Mouse (Mus musculus) ovary, adult 2 months (tissue): Measurements from ENCODE around the gene Cygb. TPM values are rescaled to one million over a fixed set of nuclear protein-coding genes. Genes with fewer than 3 reads are reported as not detected.

Source experiments
- polyA plus RNA-seq: library from polyadenylated mRNA; depleted of rRNA; stranded (reverse); fragments of >200 nt; gene quantifications from 2 replicates; pipeline ENCODE4 v1.2.3, GENCODE M21; 2012; rRNA removed

The Cygb gene
- polyA plus RNA-seq, result 128 and 135 TPM in 2 replicates

DNA sequence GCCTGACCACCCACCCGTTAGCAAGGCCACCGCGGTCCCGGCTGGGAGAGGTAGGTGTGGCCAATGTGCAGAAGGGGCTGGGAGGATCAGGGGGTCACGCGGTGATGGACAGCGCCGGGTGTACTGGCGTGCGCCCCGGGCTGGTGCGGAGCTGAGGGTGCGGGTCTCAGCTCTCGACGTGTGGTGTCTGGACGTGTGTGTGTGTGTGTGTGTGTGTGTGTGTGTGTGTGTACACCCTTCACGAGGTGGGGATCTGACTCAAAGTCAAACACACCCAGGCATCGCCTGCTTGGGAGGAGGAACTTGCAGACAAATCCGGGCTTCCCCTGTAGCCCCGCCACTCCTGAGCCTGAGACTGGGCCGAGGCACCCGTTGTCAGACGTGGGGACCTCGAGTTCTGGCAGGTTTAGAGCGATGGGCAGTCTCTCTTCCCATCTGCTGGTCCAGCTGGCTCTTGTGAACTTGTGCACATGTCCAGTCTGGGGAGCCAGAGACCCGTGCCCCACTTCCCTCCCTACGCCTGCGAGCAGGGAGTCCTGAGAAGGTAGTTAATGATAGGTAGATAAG, at the start of gene Cygb:
Cygb (minus strand) TSS at position 59 of the 567 bp plus-strand sequence.

DNA sequence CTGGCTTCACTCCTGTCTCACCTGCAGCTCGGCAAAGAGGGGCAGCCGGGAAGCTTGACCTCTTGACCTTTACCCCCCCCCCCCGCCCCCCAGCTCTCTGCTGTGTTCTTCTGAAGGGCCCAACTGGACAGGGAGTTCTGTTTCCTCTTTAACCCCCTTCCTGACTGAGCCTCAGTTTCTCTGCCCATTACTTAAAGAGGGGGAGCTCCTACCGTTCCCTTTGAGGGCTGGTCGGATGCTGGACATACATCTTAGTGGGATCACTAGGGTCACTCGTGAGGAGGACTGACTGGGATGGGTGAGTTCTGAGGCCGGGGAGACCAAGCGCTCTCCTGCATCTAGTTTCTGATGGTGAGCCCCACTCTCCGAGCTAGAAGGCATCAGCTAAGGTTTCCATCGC, 879 bp downstream of the Cygb start, which contains the start of gene Prcd:
Prcd (plus strand) TSS at position 301 of the 400 bp plus-strand sequence.

DNA sequence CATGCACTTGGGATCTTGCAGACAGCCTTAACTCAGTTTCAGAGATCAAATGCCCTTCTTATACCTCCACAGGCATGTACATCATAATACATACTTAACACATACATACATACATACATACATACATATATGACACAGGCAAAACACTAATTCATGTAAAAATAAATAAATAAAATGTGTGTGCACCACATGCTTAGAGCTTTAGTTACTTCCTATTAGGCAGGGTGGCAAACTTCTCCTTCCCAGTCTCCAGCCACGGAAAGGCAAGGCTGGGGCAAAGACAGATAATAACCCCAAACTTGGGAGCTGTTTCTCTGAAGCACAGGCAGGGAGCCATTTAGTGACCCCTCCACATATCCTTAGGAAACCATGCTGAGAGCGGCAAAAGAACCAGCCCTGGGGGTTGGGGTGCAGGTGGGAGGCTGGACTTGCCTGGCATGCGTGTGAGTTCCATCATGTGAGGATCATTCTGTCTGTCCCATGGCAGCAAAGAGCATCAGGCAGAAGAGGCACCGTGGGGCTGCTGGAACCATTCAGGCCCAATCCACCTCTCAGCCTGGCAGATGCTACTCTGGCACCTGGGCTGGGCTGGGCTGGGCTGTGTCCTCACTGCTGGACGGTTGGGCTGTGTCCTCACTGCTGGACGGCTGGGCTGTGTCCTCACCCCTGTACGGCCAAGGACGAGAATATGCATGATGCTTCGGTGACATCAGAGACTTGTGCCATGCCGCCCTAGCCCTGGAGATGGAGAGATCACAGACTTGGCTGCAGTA, 27.6 kb downstream of the Cygb start, which contains the start of gene Rhbdf2:
Rhbdf2 (minus strand) TSS at position 721 of the 773 bp plus-strand sequence.

Other genes starting within 250 kb of the Cygb start
- 5.1 and 6.4 TPM in 2 replicates for gene Rnf157, start 241.3 kb downstream of the Cygb start, polyA plus RNA-seq
- gene Ubald2, start 220.2 kb downstream of the Cygb start, polyA plus RNA-seq, result 145 and 174 TPM in 2 replicates
- 0.93 and 1.9 TPM in 2 replicates for gene Qrich2, start 188.1 kb downstream of the Cygb start, polyA plus RNA-seq
- gene Prpsap1, start 160.1 kb downstream of the Cygb start, polyA plus RNA-seq, result 218 and 285 TPM in 2 replicates
- gene Sphk1, start 123.4 kb downstream of the Cygb start, polyA plus RNA-seq, result 31.4 and 33.0 TPM in 2 replicates
- 43.3 and 43.5 TPM in 2 replicates for gene Ube2o, start 72.9 kb downstream of the Cygb start, polyA plus RNA-seq
- 0.16 and 0.44 TPM in 2 replicates for gene Aanat, start 67.9 kb downstream of the Cygb start, polyA plus RNA-seq
- 94.1 and 97.8 TPM in 2 replicates for gene Rhbdf2, start 27.3 kb downstream of the Cygb start, polyA plus RNA-seq
- gene Prcd, start 779 bp downstream of the Cygb start, polyA plus RNA-seq, result 19.7 and 23.3 TPM in 2 replicates
- 0.10 and 0.24 TPM in 2 replicates for gene St6galnac1, start 121.2 kb upstream of the Cygb start, polyA plus RNA-seq
- gene Mxra7, start 173.7 kb upstream of the Cygb start, polyA plus RNA-seq, result 110 and 217 TPM in 2 replicates
- 21.8 and 22.7 TPM in 2 replicates for gene Mettl23, start 189.0 kb upstream of the Cygb start, polyA plus RNA-seq
- 34.6 and 37.0 TPM in 2 replicates for gene Jmjd6, start 189.1 kb upstream of the Cygb start, polyA plus RNA-seq
- gene Mfsd11, start 198.1 kb upstream of the Cygb start, polyA plus RNA-seq, result 32.6 and 33.4 TPM in 2 replicates
- gene Srsf2, start 198.8 kb upstream of the Cygb start, polyA plus RNA-seq, result 1,242 and 1,559 TPM in 2 replicates